Mouse (Mus musculus) spleen, adult 2 months (tissue): Measurements from ENCODE around the gene Abr.

Experiments
- CTCF ChIP-seq: fragments of 200-500 bp; IDR thresholded peaks from 2 replicates; pipeline ENCODE4 v1.5.1; 2011; ENCODE audit warnings: mild to moderate bottlenecking, inconsistent platforms; ENCODE audit not compliant: insufficient read depth, insufficient read length, insufficient replicate concordance; ENCODE audit errors: extremely low read depth
- POLR2A ChIP-seq: fragments of 200-500 bp; IDR thresholded peaks from 2 replicates; pipeline ENCODE4 v1.6.1; 2011; ENCODE audit warnings: low read depth, low read length, inconsistent platforms

DNA sequence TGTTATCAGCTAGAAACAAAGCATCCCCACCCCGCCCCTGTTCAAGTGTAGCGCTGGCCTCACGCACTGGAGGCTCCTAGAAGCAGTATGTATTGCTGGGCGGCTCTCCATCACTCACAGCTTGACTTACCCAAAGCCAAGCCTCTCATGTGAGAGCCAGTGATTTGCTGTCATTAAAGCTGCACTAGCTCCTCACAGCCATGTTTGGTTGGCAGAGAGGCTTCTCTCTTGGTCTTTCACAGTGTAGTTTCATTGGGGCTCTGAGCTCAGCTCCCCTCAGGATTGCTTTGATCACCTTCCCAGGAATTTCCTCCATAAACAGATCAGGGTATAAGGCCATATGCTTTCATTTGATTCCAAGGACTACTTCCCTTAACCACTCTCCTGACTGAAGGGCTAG, 208.9 kb downstream of the Abr start:
- TF ChIP-seq CTCF (no peak), POLR2A (no peak)
